Mouse (Mus musculus) common myeloid progenitor, adult 5-6 weeks (primary cell): ENCODE measurements around the gene Olfr3. TPM values are rescaled to one million over a fixed set of nuclear protein-coding genes. Genes with fewer than 3 reads are reported as not detected.

Experiments used
- ATAC-seq: replicated peaks from 2 replicates; pipeline ENCODE4 v1.8.0; 2016; ENCODE audit warnings: low read depth, mild to moderate bottlenecking, moderate TSS enrichment, inconsistent platforms; ENCODE audit not compliant: poor library complexity, severe bottlenecking
- total RNA-seq: library from RNA; stranded (forward); fragments of 200-1000, 187-1606 nt; gene quantifications from 2 replicates; pipeline ENCODE4 v1.2.3, GENCODE M21; 2017

Olfr3 gene
- not detected in 2 replicates for total RNA-seq

DNA sequence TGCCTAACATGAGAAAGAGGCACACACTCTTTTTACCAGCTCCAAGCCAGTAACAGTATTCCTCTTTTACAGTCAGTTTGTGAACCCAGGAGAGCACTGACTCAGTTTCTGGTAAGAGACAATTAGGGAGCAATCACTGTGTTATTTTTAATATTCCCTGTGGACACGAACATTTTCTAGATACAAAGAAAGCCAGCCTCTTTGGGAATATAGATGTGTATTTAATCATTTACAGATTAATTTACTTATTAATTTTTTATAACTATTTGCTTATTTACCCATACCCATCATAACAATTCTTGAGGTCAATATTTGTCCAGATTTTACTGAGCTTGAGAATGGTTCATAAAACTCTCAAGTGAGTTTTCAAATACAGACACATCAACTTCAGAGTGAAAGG lies at the start of gene Olfr3:
TSS of gene Olfr3 (minus strand) at position 101 of the 400 bp plus-strand sequence.
- no peak for ATAC-seq

- no peak for ATAC-seq
These were observed 45.7 kb upstream of the Olfr3 start, which contains the start of gene Olfr351 for GRCm38 (mm10) chr2:36862560-36862959. Gene Olfr351, minus strand, starts transcription at chr2:36862660.

GRCm38 (mm10) chr2:36846010-36846409 lies 29.2 kb upstream of the Olfr3 start, which contains the start of gene Olfr350:
Gene Olfr350, plus strand, starts transcription at chr2:36846310.
- ATAC-seq: no peak

- no peak for ATAC-seq
These were observed 26.6 kb downstream of the Olfr3 start, which contains the start of gene Olfr50 for GRCm38 (mm10) chr2:36790238-36790637. Gene Olfr50, plus strand, starts transcription at chr2:36790538.

DNA sequence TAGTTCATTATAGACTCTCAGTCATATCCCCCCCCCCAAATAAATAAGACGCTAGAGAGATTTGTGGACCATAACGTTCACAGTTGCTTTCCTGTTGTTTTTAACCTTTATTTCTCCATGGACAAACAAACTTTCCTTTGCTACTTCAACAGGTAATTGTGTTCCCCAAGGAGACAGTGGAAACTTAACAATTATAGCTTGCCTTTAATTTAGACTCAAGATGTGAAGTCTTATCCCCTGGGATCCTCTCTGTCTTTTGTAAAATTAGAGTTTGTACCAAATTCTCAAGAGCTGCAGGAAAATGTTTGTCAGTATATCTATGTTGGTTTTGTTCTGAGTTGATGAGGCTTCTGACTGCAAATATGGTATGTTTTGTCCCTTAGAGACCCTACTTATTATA lies 32.9 kb downstream of the Olfr3 start, which contains the start of gene Olfr348:
TSS of gene Olfr348 (plus strand) at position 301 of the 400 bp plus-strand sequence.
- ATAC-seq: no peak

Other genes starting within 250 kb of the Olfr3 start
- not detected in 2 replicates for gene Olfr345, start 177.0 kb downstream of the Olfr3 start, total RNA-seq
- gene Olfr346, start 131.2 kb downstream of the Olfr3 start, total RNA-seq: not detected in 2 replicates
- gene Olfr347, start 85.1 kb downstream of the Olfr3 start, total RNA-seq: not detected in 2 replicates
- gene Olfr348, start 32.8 kb downstream of the Olfr3 start, total RNA-seq: not detected in 2 replicates
- gene Olfr50, start 26.5 kb downstream of the Olfr3 start, total RNA-seq: not detected in 2 replicates
- gene Olfr350, start 29.3 kb upstream of the Olfr3 start, total RNA-seq: not detected in 2 replicates
- gene Olfr351, start 45.6 kb upstream of the Olfr3 start, total RNA-seq: not detected in 2 replicates
- not detected in 2 replicates for gene Olfr352, start 51.4 kb upstream of the Olfr3 start, total RNA-seq
- gene Olfr353, start 75.9 kb upstream of the Olfr3 start, total RNA-seq: not detected in 2 replicates
- gene Olfr354, start 88.6 kb upstream of the Olfr3 start, total RNA-seq: not detected in 2 replicates
- not detected in 2 replicates for gene Olfr355, start 111.9 kb upstream of the Olfr3 start, total RNA-seq
- not detected in 2 replicates for gene Olfr356, start 120.1 kb upstream of the Olfr3 start, total RNA-seq
- gene Olfr357, start 176.8 kb upstream of the Olfr3 start, total RNA-seq: not detected in 2 replicates
- not detected in 2 replicates for gene Olfr358, start 192.3 kb upstream of the Olfr3 start, total RNA-seq
- gene Olfr360, start 248.7 kb upstream of the Olfr3 start, total RNA-seq: not detected in 2 replicates